In the genomic region with DNA sequence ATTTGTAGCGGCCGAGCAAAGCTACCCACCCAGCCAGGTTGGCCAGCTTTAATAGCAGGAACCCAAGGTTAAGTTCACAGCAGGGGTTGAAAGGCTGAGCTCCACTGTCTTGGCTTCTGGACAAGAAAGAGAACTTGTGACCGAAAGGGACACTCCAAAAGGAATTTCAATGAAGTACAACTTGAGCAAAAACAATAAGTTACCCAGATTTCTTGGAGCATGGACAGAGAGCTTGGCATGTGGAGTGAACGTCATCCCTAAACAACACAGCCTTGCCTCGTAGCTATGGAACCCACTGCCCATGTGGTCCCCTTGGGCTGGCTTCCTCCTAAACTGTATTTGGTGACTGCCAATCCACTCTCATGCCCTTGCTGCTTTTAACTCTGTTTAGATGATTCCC, we compare ENCODE assay signal across 12 mouse cellular contexts.
A peak's percentile ranks its signal among the peaks of the same experiment; 100 is the strongest.
DNase-seq lines count a peak whose midpoint lies in the region; ATAC-seq and TF ChIP-seq lines count a peak whose summit lies in the region.
"Had no signal": no experiment of that assay in that cellular context is flagged by ENCODE, and none has a peak within 500 bp of the region (broad histone marks: within the 10 kb centered on the region; RNA-seq: fewer than 3 reads in every experiment).

No protein-coding gene starts in this region.

- no peak overlapping the region for H3K27ac ChIP-seq in hindbrain, embryonic 14.5 days
- no peak overlapping the region for H3K27ac ChIP-seq in hindbrain, embryonic 10.5 days
- no peak overlapping the region for H3K27ac ChIP-seq in lung, postnatal 0 days (ENCODE audit: low read length)
- H3K27ac ChIP-seq in hindbrain, postnatal 0 days: no peak overlapping the region
- no peak overlapping the region for H3K27ac ChIP-seq in embryonic facial prominence, embryonic 10.5 days (replicated peaks)
- H3K27ac ChIP-seq: gastrocnemius, adult 2 months; liver, embryonic 15.5 days; macrophage had no signal

- no peak for TF ChIP-seq EP300 in lung, postnatal 0 days (IDR thresholded peaks at IDR 0.05)

- H3K27me3 ChIP-seq in hindbrain, embryonic 14.5 days (ENCODE audit: control insufficient read depth, insufficient read depth, low read length): no peaks in the 10 kb centered on the region
- H3K27me3 ChIP-seq in hindbrain, embryonic 10.5 days (ENCODE audit: insufficient read depth, poor library complexity, severe bottlenecking): no peaks in the 10 kb centered on the region; the same call in 1 of the 2 replicates
- no peaks in the 10 kb centered on the region for H3K27me3 ChIP-seq in lung, postnatal 0 days (replicated peaks; ENCODE audit: insufficient read depth, low read length)
- no peaks in the 10 kb centered on the region for H3K27me3 ChIP-seq in hindbrain, postnatal 0 days (ENCODE audit: insufficient read depth, low read length)
- H3K27me3 ChIP-seq in embryonic facial prominence, embryonic 10.5 days (replicated peaks; ENCODE audit: low read depth, poor library complexity, severe bottlenecking): no peaks in the 10 kb centered on the region
- H3K27me3 ChIP-seq: liver, embryonic 15.5 days had no signal

- no peaks in the 10 kb centered on the region for H3K4me1 ChIP-seq in hindbrain, embryonic 14.5 days (replicated peaks; ENCODE audit: control insufficient read depth, insufficient read depth, low read length)
- no peaks in the 10 kb centered on the region for H3K4me1 ChIP-seq in hindbrain, embryonic 10.5 days (replicated peaks)
- no peaks in the 10 kb centered on the region for H3K4me1 ChIP-seq in lung, postnatal 0 days (ENCODE audit: insufficient read depth, low read depth, low read length)
- H3K4me1 ChIP-seq in lung, adult 2 months (ENCODE audit: control insufficient read depth, insufficient read depth, low read length): no peaks in the 10 kb centered on the region; the same call in 1 of the 2 replicates
- H3K4me1 ChIP-seq in hindbrain, postnatal 0 days (ENCODE audit: insufficient read depth, low read length): 0 out of 2 replicates have a peak, but pooled peaks cover 3% of the 10 kb centered on the region
- H3K4me1 ChIP-seq in embryonic facial prominence, embryonic 10.5 days: no peaks in the 10 kb centered on the region

- H3K4me2 ChIP-seq in hindbrain, embryonic 14.5 days (replicated peaks): no peak overlapping the region
- H3K4me2 ChIP-seq in lung, postnatal 0 days (replicated peaks; ENCODE audit: low read depth, low read length): no peak overlapping the region
- no peak overlapping the region for H3K4me2 ChIP-seq in hindbrain, postnatal 0 days (ENCODE audit: low read depth, low read length)
- H3K4me2 ChIP-seq: heart, embryonic 11.5 days; liver, embryonic 15.5 days had no signal

- H3K4me3 ChIP-seq in hindbrain, embryonic 14.5 days (replicated peaks; ENCODE audit: low read length): no peak overlapping the region
- H3K4me3 ChIP-seq in hindbrain, embryonic 10.5 days: no peak overlapping the region
- no peak overlapping the region for H3K4me3 ChIP-seq in lung, postnatal 0 days (ENCODE audit: low read depth, low read length)
- no peak overlapping the region for H3K4me3 ChIP-seq in lung, adult 2 months (replicated peaks; ENCODE audit: extremely low read depth, low read depth, low read length)
- H3K4me3 ChIP-seq in hindbrain, postnatal 0 days (ENCODE audit: low read length): no peak overlapping the region
- no peak overlapping the region for H3K4me3 ChIP-seq in embryonic facial prominence, embryonic 10.5 days
- H3K4me3 ChIP-seq: gastrocnemius, adult 2 months; liver, embryonic 15.5 days had no signal

- no peak for TF ChIP-seq CTCF in lung, postnatal 0 days (IDR thresholded peaks at IDR 0.05)
- no peak for TF ChIP-seq CTCF in lung, adult 2 months (IDR thresholded peaks at IDR 0.05; ENCODE audit: insufficient read depth, low read length)
- TF ChIP-seq CTCF in hindbrain, postnatal 0 days (IDR thresholded peaks at IDR 0.05; ENCODE audit: low read depth): no peak

- H3K36me3 ChIP-seq in hindbrain, embryonic 14.5 days (replicated peaks; ENCODE audit: control insufficient read depth, insufficient read depth): no peaks in the 10 kb centered on the region
- H3K36me3 ChIP-seq in hindbrain, embryonic 10.5 days: no peaks in the 10 kb centered on the region
- H3K36me3 ChIP-seq in lung, postnatal 0 days (ENCODE audit: insufficient read depth, low read length): no peaks in the 10 kb centered on the region
- no peaks in the 10 kb centered on the region for H3K36me3 ChIP-seq in hindbrain, postnatal 0 days (ENCODE audit: insufficient read depth, low read length)
- H3K36me3 ChIP-seq in embryonic facial prominence, embryonic 10.5 days (replicated peaks): no peaks in the 10 kb centered on the region
- H3K36me3 ChIP-seq: liver, embryonic 15.5 days had no signal

- peak; percentile 71; the same call in 1 of the 2 replicates for ATAC-seq in hindbrain, embryonic 14.5 days (ENCODE audit: low FRiP score)
- no peak; the same call in 1 of the 2 replicates for ATAC-seq in lung, postnatal 0 days
- ATAC-seq in hindbrain, postnatal 0 days: peak; percentile 97

- no peak overlapping the region for H3K9ac ChIP-seq in hindbrain, embryonic 14.5 days
- no peak overlapping the region for H3K9ac ChIP-seq in lung, postnatal 0 days (replicated peaks; ENCODE audit: low read depth)
- H3K9ac ChIP-seq in hindbrain, postnatal 0 days (replicated peaks; ENCODE audit: low read length): no peak overlapping the region
- H3K9ac ChIP-seq: liver, embryonic 15.5 days had no signal

- 60% methylated on average over 5 of the region's 5 CpGs for WGBS in hindbrain, embryonic 14.5 days
- WGBS in hindbrain, embryonic 10.5 days: 86% methylated on average over 5 of the region's 5 CpGs
- 52% methylated on average over 5 of the region's 5 CpGs for WGBS in lung, postnatal 0 days
- 45% methylated on average over 5 of the region's 5 CpGs for WGBS in lung, adult 2 months
- 44% methylated on average over 5 of the region's 5 CpGs for WGBS in hindbrain, postnatal 0 days
- 83% methylated on average over 5 of the region's 5 CpGs for WGBS in embryonic facial prominence, embryonic 10.5 days

- no peaks in the 10 kb centered on the region for H3K9me3 ChIP-seq in hindbrain, embryonic 14.5 days (ENCODE audit: control insufficient read depth, low read length)
- no peaks in the 10 kb centered on the region for H3K9me3 ChIP-seq in hindbrain, embryonic 10.5 days
- no peaks in the 10 kb centered on the region for H3K9me3 ChIP-seq in lung, postnatal 0 days (ENCODE audit: low read length)
- H3K9me3 ChIP-seq in hindbrain, postnatal 0 days (ENCODE audit: low read length): no peaks in the 10 kb centered on the region
- H3K9me3 ChIP-seq in embryonic facial prominence, embryonic 10.5 days: no peaks in the 10 kb centered on the region
- H3K9me3 ChIP-seq: liver, embryonic 15.5 days had no signal

- no peak for TF ChIP-seq POLR2A in lung, adult 2 months (IDR thresholded peaks at IDR 0.05; ENCODE audit: borderline replicate concordance, extremely low read depth, low read depth, low read length)

- DNase-seq in hindbrain, embryonic 14.5 days (ENCODE audit: low spot score): peak; percentile 38
- no peak for DNase-seq in hindbrain, embryonic 10.5 days (ENCODE audit: low spot score)
- peak; percentile 44 for DNase-seq in lung, postnatal 0 days (ENCODE audit: low spot score)
- DNase-seq in lung, adult 2 months: no peak
- DNase-seq in brain, embryonic 18.5 days (ENCODE audit: low read depth, low spot score): peak; percentile 40
- peak; percentile 83 for DNase-seq in hindbrain, postnatal 0 days (ENCODE audit: low spot score)
- DNase-seq in embryonic facial prominence, embryonic 10.5 days (ENCODE audit: low spot score): no peak
- DNase-seq: gastrocnemius, adult 2 months; kidney, postnatal 4 days had no signal

Comparison
In these comparisons a context has a peak if more than half of its experiments do, and no peak if none do; other contexts are left out.
1. DNase-seq: peak in hindbrain, embryonic 14.5 days (single experiment), lung, postnatal 0 days (single experiment), brain, embryonic 18.5 days (single experiment) and hindbrain, postnatal 0 days (single experiment); none in hindbrain, embryonic 10.5 days (single experiment), lung, adult 2 months (single experiment) and embryonic facial prominence, embryonic 10.5 days (single experiment).